Mouse (Mus musculus): Measurements from ENCODE around the gene A630076J17Rik. TPM values are rescaled to one million over a fixed set of nuclear protein-coding genes. Genes with fewer than 3 reads are reported as not detected.

Gene A630076J17Rik
- polyA plus RNA-seq, 1 experiment from 2014 or later: not detected

DNA sequence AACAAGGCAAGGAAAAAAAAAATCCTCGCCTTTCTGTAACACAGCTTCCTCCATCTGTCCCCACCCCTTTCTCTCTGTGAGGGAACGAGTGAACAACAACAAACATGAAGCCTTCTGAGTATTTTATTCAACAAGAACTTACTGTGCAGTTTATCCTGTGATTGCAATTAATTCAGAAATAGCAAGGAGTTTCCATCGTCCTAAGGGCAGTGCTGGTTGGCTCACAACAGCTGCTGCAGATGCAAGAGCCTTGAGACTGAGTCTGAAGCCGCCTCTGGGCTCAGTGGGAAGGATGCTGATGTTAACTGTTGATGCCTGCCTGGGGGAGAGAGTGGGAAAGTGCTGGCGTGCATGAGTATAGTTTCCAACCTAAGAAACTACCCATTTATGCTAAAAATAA is 27.5 kb downstream of the A630076J17Rik start:
- no peak for ATAC-seq (ENCODE audit: insufficient number of reproducible peaks, low FRiP score, low TSS enrichment, low read depth)
- Histone ChIP-seq H3K27ac (no peak overlapping the region), H3K36me3 (no peaks in the 10 kb centered on the region), H3K4me3 (no peak overlapping the region), H3K4me1 (peaks cover 12% of the 10 kb centered on the region), H3K9ac (no peak overlapping the region), H3K4me2 (no peak overlapping the region), H3K27me3 (no peaks in the 10 kb centered on the region), H3K9me3 (no peaks in the 10 kb centered on the region)
- 48% methylated on average over 5 of the region's 5 CpGs for WGBS

DNA sequence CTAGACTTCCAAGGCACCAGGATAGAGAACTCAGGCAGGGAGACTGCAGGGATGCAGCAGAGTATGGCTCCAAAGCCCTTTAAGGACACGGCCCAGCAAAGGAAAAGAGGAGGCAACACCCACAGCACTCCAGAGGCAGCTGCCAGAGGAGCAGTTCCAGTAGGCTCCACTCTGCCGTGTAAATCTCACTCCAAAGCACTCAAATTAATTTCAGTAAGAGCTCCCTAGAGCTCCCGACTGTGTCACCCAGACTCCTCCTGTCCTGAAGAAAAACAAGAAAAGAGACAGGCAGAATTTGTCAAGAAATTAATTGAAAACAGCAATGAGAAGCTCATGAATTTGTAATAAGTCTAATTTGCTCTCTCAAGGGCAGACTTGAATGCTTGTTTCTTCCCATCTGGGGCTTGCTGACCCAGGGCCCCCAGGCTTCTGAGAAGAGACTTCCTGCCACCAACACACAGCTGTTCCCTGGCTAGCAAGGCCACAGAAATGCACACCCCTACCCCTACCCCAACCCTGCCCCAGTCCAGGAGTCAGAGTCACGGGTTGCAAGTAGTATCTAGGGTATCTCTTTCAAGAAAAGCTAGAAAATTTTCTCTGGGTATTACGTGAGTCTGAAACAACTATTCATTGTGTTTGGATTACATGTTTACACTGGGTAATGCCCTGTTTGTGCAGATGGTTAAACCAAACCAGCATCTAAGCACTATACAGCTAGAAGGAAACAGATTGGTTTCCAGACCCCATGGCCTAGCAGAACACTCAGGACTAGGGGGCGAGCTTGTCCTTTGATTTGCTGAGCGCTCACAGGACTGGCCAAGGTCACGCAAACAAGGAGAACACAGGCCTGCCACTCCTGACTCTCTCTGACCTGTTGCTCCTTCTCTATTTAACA is 30.8 kb downstream of the A630076J17Rik start:
- Histone ChIP-seq H3K9ac (no peak overlapping the region), H3K4me1 (peaks cover 12% of the 10 kb centered on the region), H3K27me3 (no peaks in the 10 kb centered on the region), H3K27ac (no peak overlapping the region), H3K4me3 (no peak overlapping the region), H3K9me3 (no peaks in the 10 kb centered on the region), H3K4me2 (no peak overlapping the region), H3K36me3 (no peaks in the 10 kb centered on the region)
- 36% methylated on average over 8 of the region's 8 CpGs for WGBS
- no peak for ATAC-seq (ENCODE audit: insufficient number of reproducible peaks, low FRiP score, low TSS enrichment, low read depth)

DNA sequence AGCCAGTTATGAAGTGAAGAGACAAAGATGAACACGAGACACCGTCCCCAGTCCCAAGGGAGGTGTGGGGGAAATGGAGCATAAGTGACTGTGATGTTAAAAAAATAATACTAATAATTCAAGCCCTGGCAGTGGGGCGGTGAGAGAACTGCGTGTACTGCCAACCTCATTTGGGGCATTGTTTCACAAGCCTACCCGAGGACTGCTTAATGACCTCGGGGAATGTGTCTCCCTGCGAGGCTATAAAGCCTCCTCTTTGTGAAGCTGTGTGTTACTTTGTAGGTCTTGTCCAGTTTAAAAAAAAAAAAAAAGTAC is 31.4 kb downstream of the A630076J17Rik start:
- H3K27ac ChIP-seq: no peak overlapping the region
- no peak for ATAC-seq (ENCODE audit: insufficient number of reproducible peaks, low FRiP score, low TSS enrichment, low read depth)
- H3K9ac ChIP-seq: no peak overlapping the region
- H3K4me1 ChIP-seq: peaks cover 12% of the 10 kb centered on the region
- H3K4me2 ChIP-seq: no peak overlapping the region
- WGBS: 31% methylated on average over 7 of the region's 7 CpGs
- H3K4me3 ChIP-seq: no peak overlapping the region
- no peaks in the 10 kb centered on the region for H3K36me3 ChIP-seq
- no peaks in the 10 kb centered on the region for H3K27me3 ChIP-seq
- no peaks in the 10 kb centered on the region for H3K9me3 ChIP-seq

DNA sequence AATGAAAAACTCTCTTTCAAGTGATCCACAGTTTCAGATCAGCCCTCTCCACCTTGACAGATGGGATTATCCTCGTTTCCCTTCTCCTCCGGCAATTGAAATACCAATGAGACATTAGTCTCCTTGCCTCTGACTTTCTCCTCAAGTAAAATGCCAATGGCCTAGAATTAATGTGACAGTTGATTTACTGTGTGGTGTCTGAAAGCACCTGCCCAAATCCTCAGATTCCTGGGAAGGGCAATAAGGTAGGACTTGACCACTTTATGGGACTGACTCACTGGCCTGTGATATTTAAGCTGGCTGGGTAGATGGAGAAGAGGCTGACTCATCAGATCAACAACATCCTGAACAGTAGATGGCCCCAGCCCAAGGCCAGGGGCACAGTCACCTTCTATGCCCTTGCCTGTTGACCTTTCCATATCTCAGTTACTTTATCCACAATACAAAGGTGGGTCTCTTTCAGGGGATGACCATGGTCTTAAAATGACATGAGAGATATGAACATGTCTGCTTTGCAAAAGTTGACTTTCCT is 36.5 kb downstream of the A630076J17Rik start:
- H3K36me3 ChIP-seq: no peaks in the 10 kb centered on the region
- H3K4me1 ChIP-seq: no peaks in the 10 kb centered on the region
- no peaks in the 10 kb centered on the region for H3K27me3 ChIP-seq
- H3K4me3 ChIP-seq: no peak overlapping the region
- no peak overlapping the region for H3K9ac ChIP-seq
- 47% methylated on average over 2 of the region's 2 CpGs for WGBS
- no peak overlapping the region for H3K4me2 ChIP-seq
- ATAC-seq (ENCODE audit: insufficient number of reproducible peaks, low FRiP score, low TSS enrichment, low read depth): no peak
- H3K27ac ChIP-seq: no peak overlapping the region
- H3K9me3 ChIP-seq: no peaks in the 10 kb centered on the region

DNA sequence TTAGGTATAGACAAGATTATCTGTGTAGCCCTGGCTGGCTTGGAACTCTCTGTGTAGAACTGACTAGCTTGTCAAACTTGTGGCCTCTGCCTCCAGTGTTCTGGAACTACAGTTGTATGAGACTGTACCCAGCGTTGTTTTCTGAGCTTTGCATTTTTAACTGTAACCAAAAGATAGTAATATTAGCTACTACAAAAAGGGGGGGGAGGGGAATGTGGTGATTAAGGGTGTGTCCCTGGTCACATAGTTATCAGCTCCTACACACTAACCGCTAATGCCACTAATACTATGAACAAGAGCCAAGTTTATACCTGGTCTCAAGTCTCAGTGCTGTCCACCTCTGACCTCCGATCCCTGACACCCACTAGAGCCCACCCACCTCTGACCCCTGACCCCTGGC is 42.0 kb downstream of the A630076J17Rik start:
- no peak overlapping the region for H3K9ac ChIP-seq
- H3K4me1 ChIP-seq: no peaks in the 10 kb centered on the region
- no peaks in the 10 kb centered on the region for H3K36me3 ChIP-seq
- ATAC-seq (ENCODE audit: insufficient number of reproducible peaks, low FRiP score, low TSS enrichment, low read depth): no peak
- H3K4me3 ChIP-seq: no peak overlapping the region
- H3K27me3 ChIP-seq: no peaks in the 10 kb centered on the region
- no peak overlapping the region for H3K27ac ChIP-seq
- 90% methylated on average over 3 of the region's 3 CpGs for WGBS
- no peaks in the 10 kb centered on the region for H3K9me3 ChIP-seq
- H3K4me2 ChIP-seq: no peak overlapping the region

DNA sequence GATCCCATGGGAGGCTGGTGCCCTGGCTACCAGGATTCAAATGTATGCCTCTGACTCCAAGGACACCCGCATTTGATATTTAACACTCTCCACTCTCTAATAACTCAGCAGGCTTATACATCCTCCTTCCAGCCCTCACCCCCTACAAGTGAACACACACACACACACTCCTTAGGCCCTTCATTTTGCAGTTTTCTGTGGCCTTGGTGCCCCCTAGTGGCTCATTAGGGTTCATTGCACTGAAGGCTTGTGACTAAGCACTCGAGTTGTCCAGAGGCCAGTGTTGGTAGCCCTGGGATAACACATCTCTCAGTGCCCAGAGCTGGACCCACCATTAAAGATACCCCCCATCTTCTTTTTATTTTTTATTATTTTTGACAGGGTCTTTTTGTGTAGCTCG is 43.4 kb downstream of the A630076J17Rik start:
- H3K9me3 ChIP-seq: no peaks in the 10 kb centered on the region
- no peaks in the 10 kb centered on the region for H3K27me3 ChIP-seq
- no peak for ATAC-seq (ENCODE audit: insufficient number of reproducible peaks, low FRiP score, low TSS enrichment, low read depth)
- no peak overlapping the region for H3K4me3 ChIP-seq
- H3K27ac ChIP-seq: no peak overlapping the region
- H3K36me3 ChIP-seq: no peaks in the 10 kb centered on the region
- no peak overlapping the region for H3K9ac ChIP-seq
- H3K4me1 ChIP-seq: no peaks in the 10 kb centered on the region
- 12% methylated on average over 3 of the region's 3 CpGs for WGBS
- H3K4me2 ChIP-seq: no peak overlapping the region

DNA sequence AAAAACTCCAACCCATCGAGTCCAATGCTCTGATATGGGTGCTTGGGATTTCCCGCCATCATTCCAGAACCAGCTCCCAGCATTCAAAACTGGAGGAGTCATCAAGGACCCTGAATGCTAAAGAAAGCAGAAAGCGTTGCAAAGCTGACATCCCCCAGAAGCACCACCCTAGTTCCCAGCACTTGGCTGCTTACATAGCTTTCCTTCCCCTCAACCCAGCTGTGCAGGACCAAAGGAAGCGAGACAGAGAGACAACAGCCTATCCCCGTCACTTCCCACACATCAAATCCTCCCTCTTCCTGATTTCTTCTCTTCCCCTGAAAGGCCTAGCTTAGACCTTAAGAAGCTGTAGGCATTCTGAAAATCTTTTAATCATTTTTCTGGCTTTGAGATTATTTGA is 44.9 kb downstream of the A630076J17Rik start:
- no peak overlapping the region for H3K4me2 ChIP-seq
- WGBS: 70% methylated on average over 5 of the region's 5 CpGs
- H3K36me3 ChIP-seq: no peaks in the 10 kb centered on the region
- no peak overlapping the region for H3K4me3 ChIP-seq
- no peak for ATAC-seq (ENCODE audit: insufficient number of reproducible peaks, low FRiP score, low TSS enrichment, low read depth)
- H3K9ac ChIP-seq: no peak overlapping the region
- H3K4me1 ChIP-seq: peaks cover 6% of the 10 kb centered on the region
- no peaks in the 10 kb centered on the region for H3K9me3 ChIP-seq
- H3K27me3 ChIP-seq: no peaks in the 10 kb centered on the region
- H3K27ac ChIP-seq: no peak overlapping the region

DNA sequence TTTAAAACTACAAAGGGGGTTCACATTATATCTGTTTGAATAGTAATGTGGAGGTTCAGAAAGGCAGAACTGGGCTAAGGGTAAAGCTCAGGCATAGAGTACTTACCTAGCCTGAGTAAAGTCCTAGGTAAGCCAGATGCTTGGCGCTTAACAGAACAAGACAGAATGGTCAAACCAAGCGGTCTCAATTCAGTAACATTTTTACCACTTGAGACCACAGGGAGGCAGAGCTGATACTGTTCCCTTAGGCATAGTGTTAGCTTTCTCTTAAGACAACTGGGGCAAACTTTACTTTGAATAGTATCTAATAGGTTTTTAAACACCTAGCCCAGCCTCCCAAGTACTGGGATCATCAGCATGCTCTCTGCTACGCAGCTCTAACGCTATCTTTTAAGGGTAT is 45.6 kb downstream of the A630076J17Rik start:
- 54% methylated on average over 4 of the region's 4 CpGs for WGBS
- no peak overlapping the region for H3K9ac ChIP-seq
- H3K4me2 ChIP-seq: no peak overlapping the region
- no peaks in the 10 kb centered on the region for H3K27me3 ChIP-seq
- no peak for ATAC-seq (ENCODE audit: insufficient number of reproducible peaks, low FRiP score, low TSS enrichment, low read depth)
- H3K9me3 ChIP-seq: no peaks in the 10 kb centered on the region
- peaks cover 6% of the 10 kb centered on the region for H3K4me1 ChIP-seq
- no peak overlapping the region for H3K27ac ChIP-seq
- no peak overlapping the region for H3K4me3 ChIP-seq
- no peaks in the 10 kb centered on the region for H3K36me3 ChIP-seq

DNA sequence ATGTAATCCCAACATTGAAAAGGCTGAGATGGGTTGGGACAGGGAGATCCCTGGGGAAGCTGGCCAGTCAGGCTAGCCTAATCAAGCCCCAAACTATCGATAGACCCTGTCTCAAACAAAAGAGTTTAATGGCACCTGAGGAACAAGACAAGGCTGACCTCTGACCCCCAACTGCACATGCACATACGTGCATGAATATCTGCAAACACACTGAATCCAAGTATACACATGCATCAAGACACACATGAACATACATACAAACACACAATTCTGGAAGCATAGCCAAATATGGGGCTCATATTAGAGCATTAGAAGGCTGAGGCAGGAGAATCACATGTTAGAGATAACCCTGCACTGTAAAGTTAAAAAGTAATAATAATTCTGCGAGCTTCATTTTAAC is 46.2 kb downstream of the A630076J17Rik start:
- Histone ChIP-seq H3K27ac (no peak overlapping the region), H3K9me3 (no peaks in the 10 kb centered on the region), H3K27me3 (no peaks in the 10 kb centered on the region), H3K4me2 (no peak overlapping the region), H3K36me3 (no peaks in the 10 kb centered on the region), H3K4me1 (peaks cover 6% of the 10 kb centered on the region), H3K9ac (no peak overlapping the region), H3K4me3 (no peak overlapping the region)
- WGBS: 77% methylated on average over 3 of the region's 3 CpGs
- ATAC-seq (ENCODE audit: insufficient number of reproducible peaks, low FRiP score, low TSS enrichment, low read depth): no peak

DNA sequence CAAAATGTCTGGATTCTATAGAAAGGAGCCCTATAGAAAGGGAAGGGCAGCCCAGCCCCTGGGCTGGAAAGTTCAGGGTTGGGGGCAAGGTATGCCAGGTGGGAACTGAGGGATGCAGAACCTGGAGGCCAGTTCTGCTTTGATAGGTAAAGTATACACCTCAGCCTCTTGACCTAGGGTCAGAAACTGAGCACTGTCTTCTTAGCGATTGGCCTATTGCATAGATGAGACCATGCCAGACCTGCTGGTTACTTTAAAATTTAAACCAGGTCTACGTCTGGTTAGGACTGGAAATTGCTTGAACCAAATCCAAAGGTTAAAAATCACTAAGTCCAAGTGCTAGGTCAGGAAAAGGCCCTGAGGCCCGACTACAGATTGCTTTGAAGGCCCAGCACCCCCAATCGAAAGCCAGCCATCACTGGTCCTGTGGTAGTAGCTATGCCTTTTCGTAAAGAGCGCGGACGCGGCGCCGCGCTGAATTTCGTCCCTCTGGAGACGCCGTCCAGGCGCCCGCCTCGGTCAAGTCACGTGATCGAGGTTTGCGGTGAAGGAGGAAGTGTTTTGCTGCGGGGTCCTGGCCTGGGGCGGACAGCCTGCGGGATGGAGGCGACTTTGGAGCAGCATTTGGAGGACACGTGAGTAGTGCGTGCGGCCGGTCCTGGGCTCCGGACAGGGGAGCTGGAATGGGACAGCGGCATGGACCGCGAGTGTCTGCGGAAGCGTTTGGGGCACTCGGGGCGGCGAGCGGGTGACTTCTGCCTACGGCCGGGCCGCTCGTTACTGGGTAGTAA is 48.3 kb downstream of the A630076J17Rik start, which contains the start of gene Lamtor5:
Lamtor5 (plus strand) TSS at position 380 of the 791 bp plus-strand sequence.
- Histone ChIP-seq H3K27ac (no peak within 1 kb of the TSS), H3K4me1 (peaks cover 6% of the 10 kb centered on the region)
- WGBS: 3% methylated on average over 43 of the region's 43 CpGs

More for the DNA sequence above, 48.3 kb downstream of the A630076J17Rik start, which contains the start of gene Lamtor5:
- Histone ChIP-seq H3K4me2 (peak within 1 kb of the TSS; percentile 65), H3K4me3 (peak within 1 kb of the TSS; percentile 98), H3K36me3 (peaks cover 9% of the 10 kb centered on the region), H3K9me3 (no peaks in the 10 kb centered on the region), H3K27me3 (no peaks in the 10 kb centered on the region), H3K9ac (peak within 1 kb of the TSS; percentile 72)
- ATAC-seq (ENCODE audit: insufficient number of reproducible peaks, low FRiP score, low TSS enrichment, low read depth): peak; percentile 86

Measured in limb, embryonic 15.5 days (tissue).